Comparison of ENCODE assay signal across 21 mouse cellular contexts in genomic region chr10:90151510-90151909, GRCm38 (mm10).
DNase-seq lines count a peak whose midpoint lies in the region; ATAC-seq and TF ChIP-seq lines count a peak whose summit lies in the region.
"Had no signal": no experiment of that assay in that cellular context is flagged by ENCODE, and none has a peak within 500 bp of the region (broad histone marks: within the 10 kb centered on the region; RNA-seq: fewer than 3 reads in every experiment).

No protein-coding gene starts in this region.

- intact Hi-C loops in left cerebral cortex, adult 2 months (cut with DNase I): loop anchor here (2.0 kb wide), 1 partner anchor 539 kb away; no protein-coding TSS in a partner anchor
- intact Hi-C loops in left cerebral cortex, postnatal 36 days (cut with DNase I): loop anchor here (5.0 kb wide), 3 partner anchors 221 to 536 kb away; no protein-coding TSS in a partner anchor

- peak; percentile 55 for DNase-seq in hindbrain, embryonic 14.5 days (ENCODE audit: low spot score)
- no peak for DNase-seq in left cerebral cortex, adult 2 months (ENCODE audit: extremely low spot score in 1 of 2, low spot score in 2 of 2)
- DNase-seq in left cerebral cortex, postnatal 36 days (ENCODE audit: low spot score in 2 of 2): no peak
- DNase-seq in NIH3T3 (ENCODE audit: low read depth): peak; percentile 8
- peak; percentile 1 for DNase-seq in c-Kit-positive CD71-negative TER-119-negative erythroid progenitor cells, embryonic 14.5 days (ENCODE audit: low read depth)
- no peak for DNase-seq in spleen, adult 12 weeks (ENCODE audit: low spot score)
- DNase-seq: adrenal gland, postnatal 25 days; cerebellum, adult 9-11 months; gastrocnemius, postnatal 10 days; heart, postnatal 4 days; left cerebral cortex, postnatal 4 days; liver; lung, postnatal 14 days; right cerebral cortex, adult 18-20 months; thymus, postnatal 25 days had no signal

- H3K36me3 ChIP-seq in hindbrain, embryonic 14.5 days (replicated peaks; ENCODE audit: control insufficient read depth, insufficient read depth): no peaks in the 10 kb centered on the region
- H3K36me3 ChIP-seq in hindbrain, embryonic 12.5 days: no peaks in the 10 kb centered on the region
- H3K36me3 ChIP-seq: embryonic facial prominence, embryonic 15.5 days; G1E; heart, embryonic 15.5 days had no signal

- no peak overlapping the region for H3K4me3 ChIP-seq in hindbrain, embryonic 14.5 days (replicated peaks; ENCODE audit: low read length)
- H3K4me3 ChIP-seq in hindbrain, embryonic 12.5 days: no peak overlapping the region
- H3K4me3 ChIP-seq in left cerebral cortex, adult 2 months: no peak overlapping the region
- H3K4me3 ChIP-seq: embryonic facial prominence, embryonic 15.5 days; heart, embryonic 15.5 days; megakaryocyte, embryonic 14.5 days had no signal

- peaks cover 12% of the 10 kb centered on the region; the same call in 1 of the 2 replicates for H3K9me3 ChIP-seq in hindbrain, embryonic 14.5 days (ENCODE audit: control insufficient read depth, low read length)
- H3K9me3 ChIP-seq in hindbrain, embryonic 12.5 days (replicated peaks): no peaks in the 10 kb centered on the region
- H3K9me3 ChIP-seq: embryonic facial prominence, embryonic 15.5 days; G1E; heart, embryonic 15.5 days; megakaryocyte, embryonic 14.5 days had no signal

- ATAC-seq in hindbrain, embryonic 14.5 days (ENCODE audit: low FRiP score): no peak
- no peak for ATAC-seq in hindbrain, embryonic 12.5 days (ENCODE audit: low FRiP score)
- ATAC-seq: CD4-positive, CD25-positive, alpha-beta regulatory T cell, adult 4 months had no signal

- H3K9ac ChIP-seq in hindbrain, embryonic 14.5 days: no peak overlapping the region
- no peak overlapping the region for H3K9ac ChIP-seq in hindbrain, embryonic 12.5 days
- H3K9ac ChIP-seq: embryonic facial prominence, embryonic 15.5 days; heart, embryonic 15.5 days had no signal

- H3K4me2 ChIP-seq in hindbrain, embryonic 14.5 days (replicated peaks): no peak overlapping the region
- H3K4me2 ChIP-seq in hindbrain, embryonic 12.5 days (replicated peaks): no peak overlapping the region
- H3K4me2 ChIP-seq: embryonic facial prominence, embryonic 15.5 days; heart, embryonic 15.5 days had no signal

- no peaks in the 10 kb centered on the region for H3K4me1 ChIP-seq in hindbrain, embryonic 14.5 days (replicated peaks; ENCODE audit: control insufficient read depth, insufficient read depth, low read length)
- H3K4me1 ChIP-seq in hindbrain, embryonic 12.5 days: no peaks in the 10 kb centered on the region
- H3K4me1 ChIP-seq: embryonic facial prominence, embryonic 15.5 days; heart, embryonic 15.5 days; megakaryocyte, embryonic 14.5 days had no signal

- no peak overlapping the region for H3K27ac ChIP-seq in hindbrain, embryonic 14.5 days
- H3K27ac ChIP-seq in hindbrain, embryonic 12.5 days: no peak overlapping the region
- H3K27ac ChIP-seq in left cerebral cortex, adult 2 months: no peak overlapping the region
- H3K27ac ChIP-seq: embryonic facial prominence, embryonic 15.5 days; heart, embryonic 15.5 days had no signal

- no peaks in the 10 kb centered on the region for H3K27me3 ChIP-seq in hindbrain, embryonic 14.5 days (ENCODE audit: control insufficient read depth, insufficient read depth, low read length)
- no peaks in the 10 kb centered on the region for H3K27me3 ChIP-seq in hindbrain, embryonic 12.5 days
- H3K27me3 ChIP-seq: embryonic facial prominence, embryonic 15.5 days; heart, embryonic 15.5 days; megakaryocyte, embryonic 14.5 days had no signal

- peak; percentile 65 for TF ChIP-seq CTCF in left cerebral cortex, adult 2 months (IDR thresholded peaks at IDR 0.05)

Comparison
In these comparisons a context has a peak if more than half of its experiments do, and no peak if none do; other contexts are left out.
1. DNase-seq: peak in hindbrain, embryonic 14.5 days (single experiment), NIH3T3 (single experiment) and c-Kit-positive CD71-negative TER-119-negative erythroid progenitor cells, embryonic 14.5 days (single experiment); none in left cerebral cortex, adult 2 months (0 of 2), left cerebral cortex, postnatal 36 days (0 of 2) and spleen, adult 12 weeks (single experiment).